Mouse (Mus musculus) CH12.LX (cell line): ENCODE results near the gene Cyp2d11. TPM values are rescaled to one million over a fixed set of nuclear protein-coding genes. Genes with fewer than 3 reads are reported as not detected.

Experiments
- DNase-seq: peaks from one replicate; pipeline ENCODE4 v3.0.0-alpha.2; 2013; ENCODE audit errors: extremely low read depth
- H3K27ac ChIP-seq: 2 replicates; pipeline ENCODE4 v1.5.1; 2012; ENCODE audit warnings: low read depth, mild to moderate bottlenecking, control low read depth, moderate library complexity; ENCODE audit not compliant: insufficient read depth
- H3K27me3 ChIP-seq: replicated peaks from 2 replicates; pipeline ENCODE3; 2012; ENCODE audit warnings: inconsistent platforms
- H3K36me3 ChIP-seq, 2 experiments: replicated peaks in 1 of 2; 2 replicates each; pipeline versions ENCODE3 to v1.6.1; 2012; ENCODE audit warnings: inconsistent platforms in 1 of 2, low read length in 1 of 2, mild to moderate bottlenecking in 1 of 2, mixed read lengths in 1 of 2, moderate library complexity in 1 of 2; ENCODE audit not compliant: control insufficient read depth in 1 of 2, insufficient read depth in 1 of 2
- H3K4me1 ChIP-seq, 2 experiments: 2 replicates each; pipeline ENCODE4 v1.6.1; 2012; ENCODE audit warnings: inconsistent platforms in 1 of 2, moderate library complexity in 1 of 2; ENCODE audit not compliant: insufficient read depth in 2 of 2, control insufficient read depth in 1 of 2
- H3K4me2 ChIP-seq: 2 replicates; pipeline ENCODE4 v1.6.1; 2012; ENCODE audit warnings: low read depth, mild to moderate bottlenecking, control low read depth; ENCODE audit not compliant: poor library complexity, insufficient read depth, severe bottlenecking
- H3K4me3 ChIP-seq, 3 experiments: fragments of 150-350 bp in 1 of 3; sonication (generic) in 1 of 3; replicated peaks in 1 of 3; 2 replicates each; pipeline versions ENCODE3 to v1.5.1; 2011 to 2012; ENCODE audit warnings: low read depth in 2 of 3, low read length in 2 of 3, mild to moderate bottlenecking in 2 of 3, moderate library complexity in 2 of 3, control low read depth in 1 of 3, improper control_type of control experiment in 1 of 3, inconsistent platforms in 1 of 3, mixed read lengths in 1 of 3; ENCODE audit not compliant: poor library complexity in 1 of 3
- H3K79me2 ChIP-seq: replicated peaks from 2 replicates; pipeline ENCODE4 v1.6.1; 2012; ENCODE audit warnings: mild to moderate bottlenecking, moderate library complexity; ENCODE audit not compliant: control insufficient read depth, poor library complexity, insufficient read depth, severe bottlenecking; ENCODE audit errors: extremely low read depth
- H3K9ac ChIP-seq: 2 replicates; pipeline ENCODE4 v1.6.1; 2012; ENCODE audit warnings: low read depth, mild to moderate bottlenecking, control low read depth, moderate library complexity; ENCODE audit not compliant: insufficient read depth
- H3K9me3 ChIP-seq: replicated peaks from 2 replicates; pipeline ENCODE3; 2012; ENCODE audit warnings: low read length, inconsistent platforms, mixed read lengths
- EP300 ChIP-seq: IDR thresholded peaks from 2 replicates; pipeline ENCODE4 v1.6.1; 2011; ENCODE audit warnings: low read length, improper control_type of control experiment
- ETS1 ChIP-seq: conservative IDR thresholded peaks from 2 replicates; pipeline ENCODE4 v1.6.1; 2012; ENCODE audit warnings: low read depth, mild to moderate bottlenecking, inconsistent platforms, low read length, improper control_type of control experiment, moderate library complexity
- KAT2A ChIP-seq: IDR thresholded peaks from 2 replicates; pipeline ENCODE4 v1.6.1; 2012; ENCODE audit warnings: low read length, improper control_type of control experiment, inconsistent platforms; ENCODE audit not compliant: insufficient replicate concordance
- MAZ ChIP-seq: IDR thresholded peaks from 2 replicates; pipeline ENCODE4 v1.6.1; 2012; ENCODE audit warnings: low read depth, mild to moderate bottlenecking, inconsistent platforms, low read length, improper control_type of control experiment, moderate library complexity
- MYC ChIP-seq: IDR thresholded peaks from 2 replicates; pipeline ENCODE4 v1.6.1; 2011; ENCODE audit warnings: low read depth, mild to moderate bottlenecking, improper control_type of control experiment, low read length
- NELFE ChIP-seq: IDR thresholded peaks from 2 replicates; pipeline ENCODE4 v1.6.1; 2011; ENCODE audit warnings: low read depth, low read length, improper control_type of control experiment
- NRF1 ChIP-seq: IDR thresholded peaks from 2 replicates; pipeline ENCODE4 v1.6.1; 2014; ENCODE audit warnings: low read depth, mild to moderate bottlenecking, inconsistent platforms, low read length, improper control_type of control experiment, moderate library complexity
- PAX5 ChIP-seq: IDR thresholded peaks from 2 replicates; pipeline ENCODE4 v1.6.1; 2012; ENCODE audit warnings: low read length, inconsistent platforms, mixed read lengths
- RAD21 ChIP-seq: IDR thresholded peaks from 2 replicates; pipeline ENCODE4 v1.6.1; 2011; ENCODE audit warnings: low read depth, mild to moderate bottlenecking, low read length, improper control_type of control experiment, moderate library complexity
- RCOR1 ChIP-seq: conservative IDR thresholded peaks from 2 replicates; pipeline ENCODE4 v1.6.1; 2012; ENCODE audit warnings: low read depth, mild to moderate bottlenecking, inconsistent platforms, low read length, improper control_type of control experiment
- SIN3A ChIP-seq: IDR thresholded peaks from 2 replicates; pipeline ENCODE4 v1.6.1; 2012; ENCODE audit warnings: low read length, improper control_type of control experiment, inconsistent platforms
- UBTF ChIP-seq: IDR thresholded peaks from 2 replicates; pipeline ENCODE4 v1.6.1; 2012; ENCODE audit warnings: low read depth, mild to moderate bottlenecking, inconsistent platforms, low read length, improper control_type of control experiment, moderate library complexity
- USF1 ChIP-seq: IDR thresholded peaks from 2 replicates; pipeline ENCODE4 v1.6.1; 2014; ENCODE audit warnings: low read depth, mild to moderate bottlenecking, inconsistent platforms, low read length, improper control_type of control experiment
- USF2 ChIP-seq: conservative IDR thresholded peaks from 2 replicates; pipeline ENCODE4 v1.6.1; 2011; ENCODE audit warnings: low read depth, low read length, improper control_type of control experiment
- ZC3H11A ChIP-seq: IDR thresholded peaks from 2 replicates; pipeline ENCODE4 v1.6.1; 2012; ENCODE audit warnings: low read depth, mild to moderate bottlenecking, inconsistent platforms, low read length, improper control_type of control experiment
- ZKSCAN1 ChIP-seq: IDR thresholded peaks from 2 replicates; pipeline ENCODE4 v1.6.1; 2012; ENCODE audit warnings: low read depth, inconsistent platforms, low read length, improper control_type of control experiment, borderline replicate concordance
- ZMIZ1 ChIP-seq: IDR thresholded peaks from 2 replicates; pipeline ENCODE4 v1.6.1; 2012; ENCODE audit warnings: low read depth, mild to moderate bottlenecking, inconsistent platforms, low read length, improper control_type of control experiment
- dilution Hi-C: fragments of 300-500 bp; cut with MboI; formaldehyde crosslinking; loops from 2 replicates; pipeline ENCODE4 v1.14.3; 2020; ENCODE audit warnings: low sequenced_read_pairs; ENCODE audit not compliant: extremely low pct_unique_long_range_greater_than_20kb, extremely low pct_ligation_motif_present
- in situ Hi-C: fragments of 300-500 bp; cut with MboI; formaldehyde crosslinking; loops from 3 replicates; pipeline ENCODE4 v1.14.3; 2019; ENCODE audit warnings: low sequenced_read_pairs, low pct_ligation_motif_present, low pct_unique_long_range_greater_than_20kb, mixed read lengths
- polyA plus RNA-seq: library from polyadenylated mRNA; unstranded; fragments of >175 nt; gene quantifications from 2 replicates; pipeline ENCODE4 v1.2.1, GENCODE M21; 2012; ENCODE audit warnings: low read depth; ENCODE audit not compliant: insufficient read length
- total RNA-seq, 2 experiments: library from RNA; depleted of rRNA; stranded (reverse); fragments of 300-350 nt in 1 of 2; fragments of >200 nt in 1 of 2; gene quantifications; 2 replicates each; pipeline ENCODE4 v1.2.3; 2012 to 2014

Gene Cyp2d11
- total and polyA plus RNA-seq, 3 experiments, result not detected

DNA sequence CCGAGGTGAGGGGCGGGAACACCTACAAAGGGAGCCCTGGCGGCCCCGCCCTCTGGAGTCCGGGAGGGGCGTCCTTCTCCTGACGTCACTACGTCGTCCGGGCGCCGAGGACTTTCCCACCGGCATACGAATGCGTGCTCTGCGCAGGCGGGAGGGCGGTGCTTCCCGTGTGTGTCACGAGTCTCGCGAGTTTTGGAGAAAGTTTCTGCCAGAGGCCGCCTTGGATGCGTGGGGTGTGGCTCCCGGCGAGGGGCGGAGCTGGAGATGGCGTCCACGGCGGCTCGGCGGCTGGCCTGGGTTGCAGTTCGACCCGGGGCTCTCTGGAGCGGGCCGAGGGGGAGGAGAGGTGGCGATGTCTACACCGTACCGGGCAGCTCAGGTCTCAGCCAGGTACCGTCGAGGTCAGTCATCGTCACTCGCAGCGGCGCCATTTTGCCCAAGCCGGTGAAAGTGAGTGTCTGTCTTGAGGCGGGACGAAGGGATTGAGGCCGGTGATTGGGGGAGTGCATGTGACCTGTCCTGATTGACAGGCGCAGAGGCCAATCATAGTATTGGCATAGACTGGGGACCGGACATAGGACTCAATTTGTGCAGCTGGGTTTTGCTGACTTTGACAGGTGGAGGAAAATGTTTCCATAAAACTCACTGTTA, 47.9 kb downstream of the Cyp2d11 start (continued):
- peak; percentile 90 for TF ChIP-seq NRF1
- TF ChIP-seq PAX5, result no peak
- no peak for TF ChIP-seq ZC3H11A
- TF ChIP-seq USF2, result no peak
- TF ChIP-seq RCOR1, result no peak
- TF ChIP-seq MYC, result no peak
- peak; percentile 95; the same call in 1 of the 2 replicates for TF ChIP-seq SIN3A
- peak; percentile 52; the same call in 1 of the 2 replicates for TF ChIP-seq KAT2A
- TF ChIP-seq NELFE, result peak; percentile 84
- no peak for TF ChIP-seq RAD21
- TF ChIP-seq ZKSCAN1, result no peak
- no peak for TF ChIP-seq ETS1
- TF ChIP-seq USF1, result peak; percentile 68

DNA sequence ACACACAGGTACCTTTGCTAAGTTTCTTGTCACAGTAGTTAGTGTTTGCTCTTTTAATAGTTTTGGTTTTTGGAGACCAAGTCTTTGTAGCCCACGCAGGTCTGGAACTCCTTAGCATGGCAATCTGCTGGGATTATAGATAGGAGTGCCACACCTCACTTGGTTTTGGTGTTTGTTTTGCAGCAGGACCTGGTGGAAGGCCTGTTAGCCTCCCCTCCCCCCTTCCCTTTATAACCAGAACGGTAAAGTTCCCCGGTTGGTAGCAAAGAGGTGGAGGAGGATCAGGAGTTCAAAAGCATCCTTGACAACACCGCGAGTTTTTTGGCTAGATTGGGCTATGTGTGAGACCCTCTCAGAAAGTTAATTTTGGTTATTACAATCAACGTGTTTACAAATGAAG, 48.9 kb downstream of the Cyp2d11 start:
- Histone ChIP-seq H3K9me3 (no peaks in the 10 kb centered on the region), H3K27ac (no peak overlapping the region), H3K4me3 (no peak overlapping the region), H3K4me2 (no peak overlapping the region), H3K4me1 (peaks cover 14 to 26% of the 10 kb centered on the region in 2 experiments), H3K27me3 (peaks cover 22% of the 10 kb centered on the region), H3K79me2 (peaks cover 19% of the 10 kb centered on the region), H3K9ac (no peak overlapping the region), H3K36me3 (peaks cover 23% of the 10 kb centered on the region in 2 experiments)
- DNase-seq, result no peak
- no peak for TF ChIP-seq NELFE
- TF ChIP-seq EP300, result no peak
- no peak for TF ChIP-seq MAZ
- no peak for TF ChIP-seq ZMIZ1
- TF ChIP-seq UBTF, result no peak
- in situ Hi-C loops (no loop called here), dilution Hi-C loops (no loop called here)
